ENCODE assay signal across 20 mouse cellular contexts in genomic region chr8:100890307-100890706, GRCm38 (mm10).
DNase-seq lines count a peak whose midpoint lies in the region; ATAC-seq and TF ChIP-seq lines count a peak whose summit lies in the region.
"Had no signal": no experiment of that assay in that cellular context is flagged by ENCODE, and none has a peak within 500 bp of the region (broad histone marks: within the 10 kb centered on the region; RNA-seq: fewer than 3 reads in every experiment).

No protein-coding gene starts in this region.

- DNase-seq in kidney, postnatal 25 days, result no peak
- peak; percentile 35 for DNase-seq in lung, embryonic 14.5 days
- DNase-seq in lung, postnatal 36 days, result no peak
- no peak for DNase-seq in left cerebral cortex, adult 8-10 months (ENCODE audit: low spot score in 2 of 2)
- DNase-seq: adrenal gland, adult 2 months; adrenal gland, postnatal 14 days; cerebellum, adult 11 months; cerebellum, adult 9-11 months; embryo, embryonic 11 days; forebrain, postnatal 0 days; gastrocnemius, adult 2 months; gastrocnemius, postnatal 14 days; heart, adult 11 months had no signal

- WGBS in kidney, embryonic 15.5 days, result 61% methylated on average over 3 of the region's 3 CpGs
- WGBS in lung, embryonic 14.5 days, result 90% methylated on average over 3 of the region's 3 CpGs
- WGBS in intestine, embryonic 16.5 days, result 72% methylated on average over 3 of the region's 3 CpGs

- H3K36me3 ChIP-seq in kidney, embryonic 15.5 days, result no peaks in the 10 kb centered on the region
- no peaks in the 10 kb centered on the region for H3K36me3 ChIP-seq in lung, embryonic 14.5 days (ENCODE audit: insufficient read depth)
- H3K36me3 ChIP-seq in intestine, embryonic 16.5 days (ENCODE audit: control insufficient read depth, insufficient read depth, low read length), result no peaks in the 10 kb centered on the region
- H3K36me3 ChIP-seq: hindbrain, embryonic 12.5 days; hindbrain, embryonic 15.5 days had no signal

- H3K4me1 ChIP-seq in kidney, embryonic 15.5 days, result no peaks in the 10 kb centered on the region
- H3K4me1 ChIP-seq in lung, embryonic 14.5 days (ENCODE audit: insufficient read depth), result no peaks in the 10 kb centered on the region
- H3K4me1 ChIP-seq in intestine, embryonic 16.5 days (ENCODE audit: control insufficient read depth, insufficient read depth, low read length), result no peaks in the 10 kb centered on the region
- H3K4me1 ChIP-seq: hindbrain, embryonic 12.5 days; hindbrain, embryonic 15.5 days had no signal

- H3K4me3 ChIP-seq in kidney, embryonic 15.5 days (replicated peaks), result no peak overlapping the region
- H3K4me3 ChIP-seq in lung, embryonic 14.5 days (ENCODE audit: low read depth, low read length), result no peak overlapping the region
- H3K4me3 ChIP-seq in intestine, embryonic 16.5 days (ENCODE audit: low read length), result no peak overlapping the region
- H3K4me3 ChIP-seq: gastrocnemius, adult 2 months; hindbrain, embryonic 12.5 days; hindbrain, embryonic 15.5 days had no signal

- TF ChIP-seq CTCF in lung, embryonic 14.5 days (IDR thresholded peaks at IDR 0.05; ENCODE audit: low read depth), result no peak

- ATAC-seq in kidney, embryonic 15.5 days (replicated peaks; ENCODE audit: low FRiP score), result peak; percentile 46; the same call in 1 of the 2 replicates
- no peak for ATAC-seq in lung, embryonic 14.5 days (ENCODE audit: insufficient read depth)
- peak; percentile 71 for ATAC-seq in intestine, embryonic 16.5 days
- ATAC-seq: CD4-positive, CD25-positive, alpha-beta regulatory T cell, adult 4 months; forebrain, embryonic 14.5 days; forebrain, postnatal 0 days had no signal

- 0 out of 2 replicates have a peak, but pooled peaks cover 2% of the 10 kb centered on the region for H3K9me3 ChIP-seq in kidney, embryonic 15.5 days (replicated peaks)
- no peaks in the 10 kb centered on the region for H3K9me3 ChIP-seq in lung, embryonic 14.5 days (ENCODE audit: low read depth, low read length)
- H3K9me3 ChIP-seq in intestine, embryonic 16.5 days (ENCODE audit: control insufficient read depth, low read length), result no peaks in the 10 kb centered on the region
- H3K9me3 ChIP-seq: hindbrain, embryonic 12.5 days; hindbrain, embryonic 15.5 days had no signal

- H3K27ac ChIP-seq in kidney, embryonic 15.5 days, result no peak overlapping the region
- H3K27ac ChIP-seq in lung, embryonic 14.5 days (ENCODE audit: low read depth), result no peak overlapping the region
- no peak overlapping the region for H3K27ac ChIP-seq in intestine, embryonic 16.5 days (ENCODE audit: low read length)
- H3K27ac ChIP-seq: gastrocnemius, adult 2 months; hindbrain, embryonic 12.5 days; hindbrain, embryonic 15.5 days had no signal

- no peaks in the 10 kb centered on the region for H3K27me3 ChIP-seq in kidney, embryonic 15.5 days
- H3K27me3 ChIP-seq in lung, embryonic 14.5 days (ENCODE audit: insufficient read depth, low read length), result no peaks in the 10 kb centered on the region
- H3K27me3 ChIP-seq in intestine, embryonic 16.5 days (replicated peaks; ENCODE audit: control insufficient read depth, insufficient read depth, low read length), result no peaks in the 10 kb centered on the region
- H3K27me3 ChIP-seq: hindbrain, embryonic 12.5 days; hindbrain, embryonic 15.5 days had no signal

- H3K4me2 ChIP-seq in kidney, embryonic 15.5 days, result no peak overlapping the region
- H3K4me2 ChIP-seq in lung, embryonic 14.5 days, result no peak overlapping the region
- H3K4me2 ChIP-seq in intestine, embryonic 16.5 days (ENCODE audit: low read depth, low read length), result no peak overlapping the region
- H3K4me2 ChIP-seq: heart, embryonic 11.5 days; hindbrain, embryonic 12.5 days; hindbrain, embryonic 15.5 days had no signal

- no peak overlapping the region for H3K9ac ChIP-seq in kidney, embryonic 15.5 days
- no peak overlapping the region for H3K9ac ChIP-seq in lung, embryonic 14.5 days
- H3K9ac ChIP-seq in intestine, embryonic 16.5 days (ENCODE audit: low read depth, low read length), result no peak overlapping the region
- H3K9ac ChIP-seq: forebrain, postnatal 0 days; hindbrain, embryonic 12.5 days; hindbrain, embryonic 15.5 days had no signal
